Mouse (Mus musculus): ENCODE measurements at regions not wholly inside any gene's neighbourhood (a gene's known extent, or its start where the extent isn't known, plus 50 kb on each side); places are given as distances from the start of the nearest gene placed in this dataset.

- no peak overlapping the region for H3K27ac ChIP-seq (ENCODE audit: insufficient read depth, low read depth, low read length)
- TF ChIP-seq POLR2A (IDR thresholded peaks at IDR 0.05; ENCODE audit: low read depth, low read length), result no peak
- no peak for TF ChIP-seq CTCF (IDR thresholded peaks at IDR 0.05; ENCODE audit: extremely low read depth, insufficient read length, insufficient replicate concordance, low read depth, low read length)
- H3K27me3 ChIP-seq (ENCODE audit: control insufficient read depth, insufficient read depth, low read length), result no peaks in the 10 kb centered on the region
- H3K36me3 ChIP-seq (ENCODE audit: control insufficient read depth, insufficient read depth, low read length), result no peaks in the 10 kb centered on the region
- no peaks in the 10 kb centered on the region for H3K4me1 ChIP-seq (ENCODE audit: control insufficient read depth, insufficient read depth, insufficient read length, low read length)
- H3K4me3 ChIP-seq (ENCODE audit: low read depth, low read length), result no peak overlapping the region
- 58% methylated on average over 7 of the region's 7 CpGs for WGBS
Measured at GRCm38 (mm10) chr1:72963449-72963848, 52.3 kb downstream of the Tnp1 start.

- no peaks in the 10 kb centered on the region for H3K27me3 ChIP-seq (ENCODE audit: control insufficient read depth, insufficient read depth, low read length)
- H3K4me3 ChIP-seq (ENCODE audit: low read depth, low read length), result no peak overlapping the region
- TF ChIP-seq CTCF (IDR thresholded peaks at IDR 0.05; ENCODE audit: extremely low read depth, insufficient read length, insufficient replicate concordance, low read depth, low read length) (no peak), POLR2A (IDR thresholded peaks at IDR 0.05; ENCODE audit: low read depth, low read length) (no peak)
- no peak overlapping the region for H3K27ac ChIP-seq (ENCODE audit: insufficient read depth, low read depth, low read length)
- no peaks in the 10 kb centered on the region for H3K36me3 ChIP-seq (ENCODE audit: control insufficient read depth, insufficient read depth, low read length)
- 16% methylated on average over 4 of the region's 4 CpGs for WGBS
- no peaks in the 10 kb centered on the region for H3K4me1 ChIP-seq (ENCODE audit: control insufficient read depth, insufficient read depth, insufficient read length, low read length)
Measured at GRCm38 (mm10) chr1:72960241-72960653, 55.5 kb downstream of the Tnp1 start.

- Histone ChIP-seq H3K27ac (ENCODE audit: insufficient read depth, low read depth, low read length) (no peak overlapping the region), H3K4me3 (ENCODE audit: low read depth, low read length) (no peak overlapping the region), H3K4me1 (ENCODE audit: control insufficient read depth, insufficient read depth, insufficient read length, low read length) (no peaks in the 10 kb centered on the region), H3K36me3 (ENCODE audit: control insufficient read depth, insufficient read depth, low read length) (no peaks in the 10 kb centered on the region), H3K27me3 (ENCODE audit: control insufficient read depth, insufficient read depth, low read length) (no peaks in the 10 kb centered on the region)
- WGBS, result 65% methylated on average over 2 of the region's 2 CpGs
- TF ChIP-seq POLR2A (IDR thresholded peaks at IDR 0.05; ENCODE audit: low read depth, low read length), result no peak
- no peak for TF ChIP-seq CTCF (IDR thresholded peaks at IDR 0.05; ENCODE audit: extremely low read depth, insufficient read length, insufficient replicate concordance, low read depth, low read length)
Measured at GRCm38 (mm10) chr1:72955387-72955786, 60.3 kb downstream of the Tnp1 start.

- no peaks in the 10 kb centered on the region for H3K27me3 ChIP-seq (ENCODE audit: control insufficient read depth, insufficient read depth, low read length)
- H3K4me3 ChIP-seq (ENCODE audit: low read depth, low read length), result no peak overlapping the region
- TF ChIP-seq CTCF (IDR thresholded peaks at IDR 0.05; ENCODE audit: extremely low read depth, insufficient read length, insufficient replicate concordance, low read depth, low read length), result no peak
- H3K27ac ChIP-seq (ENCODE audit: insufficient read depth, low read depth, low read length), result no peak overlapping the region
- WGBS, result 28% methylated on average over 6 of the region's 6 CpGs
- no peaks in the 10 kb centered on the region for H3K36me3 ChIP-seq (ENCODE audit: control insufficient read depth, insufficient read depth, low read length)
- no peaks in the 10 kb centered on the region for H3K4me1 ChIP-seq (ENCODE audit: control insufficient read depth, insufficient read depth, insufficient read length, low read length)
Measured at GRCm38 (mm10) chr1:72952896-72953295, 62.8 kb downstream of the Tnp1 start.

DNA sequence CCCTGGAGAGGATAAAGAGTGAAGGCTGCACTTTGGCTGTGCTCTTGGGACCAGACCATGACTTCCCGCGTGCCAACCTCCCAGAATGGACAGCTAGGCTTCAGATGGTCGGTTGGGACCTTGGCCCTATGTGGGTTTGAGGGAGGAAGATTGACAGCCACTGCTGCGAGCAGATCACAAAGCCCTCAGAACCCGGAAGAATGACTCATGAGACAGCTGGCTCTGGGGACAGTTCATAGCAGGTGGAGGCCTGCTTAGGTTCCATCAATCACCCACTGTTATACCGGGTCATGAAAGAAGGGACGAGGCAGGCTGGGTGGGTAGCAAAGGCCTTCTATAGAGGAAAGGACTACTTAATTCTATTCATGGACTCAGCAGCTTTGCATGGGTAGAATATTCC is 63.9 kb downstream of the Tnp1 start:
- WGBS, result 51% methylated on average over 7 of the region's 7 CpGs
- no peak overlapping the region for H3K4me3 ChIP-seq (ENCODE audit: low read depth, low read length)
- H3K27me3 ChIP-seq (ENCODE audit: control insufficient read depth, insufficient read depth, low read length), result no peaks in the 10 kb centered on the region
- H3K36me3 ChIP-seq (ENCODE audit: control insufficient read depth, insufficient read depth, low read length), result no peaks in the 10 kb centered on the region
- TF ChIP-seq POLR2A (IDR thresholded peaks at IDR 0.05; ENCODE audit: low read depth, low read length), result no peak
- no peak for TF ChIP-seq CTCF (IDR thresholded peaks at IDR 0.05; ENCODE audit: extremely low read depth, insufficient read length, insufficient replicate concordance, low read depth, low read length)
- H3K27ac ChIP-seq (ENCODE audit: insufficient read depth, low read depth, low read length), result no peak overlapping the region
- H3K4me1 ChIP-seq (ENCODE audit: control insufficient read depth, insufficient read depth, insufficient read length, low read length), result no peaks in the 10 kb centered on the region

DNA sequence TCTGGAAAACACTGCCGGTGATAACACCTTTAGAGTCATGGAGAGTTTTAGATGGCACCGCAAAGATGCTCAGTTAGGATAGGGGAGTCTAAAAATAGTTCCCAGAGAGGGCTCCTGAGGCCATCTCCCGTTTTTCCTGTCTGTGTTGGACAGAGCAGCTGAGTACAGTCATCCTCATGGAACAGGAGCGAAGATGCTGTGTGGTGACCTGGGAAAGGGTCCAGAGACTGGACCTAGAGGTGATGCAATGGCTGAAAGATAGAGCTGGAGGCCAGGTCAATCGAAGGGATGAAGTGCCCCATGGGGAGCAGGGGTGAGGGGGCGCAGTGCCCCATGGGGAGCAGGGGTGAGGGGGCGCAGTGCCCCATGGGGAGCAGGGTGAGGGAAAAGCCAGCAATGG is 64.3 kb downstream of the Tnp1 start:
- Histone ChIP-seq H3K4me1 (ENCODE audit: control insufficient read depth, insufficient read depth, insufficient read length, low read length) (no peaks in the 10 kb centered on the region), H3K4me3 (ENCODE audit: low read depth, low read length) (no peak overlapping the region), H3K27me3 (ENCODE audit: control insufficient read depth, insufficient read depth, low read length) (no peaks in the 10 kb centered on the region), H3K36me3 (ENCODE audit: control insufficient read depth, insufficient read depth, low read length) (no peaks in the 10 kb centered on the region), H3K27ac (ENCODE audit: insufficient read depth, low read depth, low read length) (no peak overlapping the region)
- 77% methylated on average over 7 of the region's 7 CpGs for WGBS
- TF ChIP-seq POLR2A (IDR thresholded peaks at IDR 0.05; ENCODE audit: low read depth, low read length) (no peak), CTCF (IDR thresholded peaks at IDR 0.05; ENCODE audit: extremely low read depth, insufficient read length, insufficient replicate concordance, low read depth, low read length) (no peak)

DNA sequence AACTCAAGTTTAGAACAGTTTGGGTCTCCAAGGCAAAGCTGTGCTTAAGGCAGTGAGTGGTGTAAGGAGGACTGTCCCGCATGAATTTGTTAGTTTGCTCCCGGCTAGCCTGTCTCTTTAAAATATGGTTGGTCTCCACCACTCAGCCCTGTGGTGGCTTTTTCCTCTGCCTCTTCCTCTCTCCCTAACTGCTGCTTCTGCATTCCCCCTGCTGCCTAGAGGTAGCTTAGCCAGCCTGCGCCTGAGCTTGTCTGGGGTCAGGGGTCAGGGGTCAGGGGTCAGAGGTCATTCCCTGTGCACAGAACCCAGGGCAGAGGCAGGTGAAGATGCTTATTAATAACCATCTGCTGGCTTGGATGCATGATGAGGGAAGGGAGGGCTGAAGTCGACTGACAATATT is 69.5 kb downstream of the Tnp1 start:
- H3K4me3 ChIP-seq (ENCODE audit: low read depth, low read length), result no peak overlapping the region
- no peaks in the 10 kb centered on the region for H3K36me3 ChIP-seq (ENCODE audit: control insufficient read depth, insufficient read depth, low read length)
- no peaks in the 10 kb centered on the region for H3K27me3 ChIP-seq (ENCODE audit: control insufficient read depth, insufficient read depth, low read length)
- TF ChIP-seq POLR2A (IDR thresholded peaks at IDR 0.05; ENCODE audit: low read depth, low read length) (no peak), CTCF (IDR thresholded peaks at IDR 0.05; ENCODE audit: extremely low read depth, insufficient read length, insufficient replicate concordance, low read depth, low read length) (no peak)
- 29% methylated on average over 4 of the region's 4 CpGs for WGBS
- H3K4me1 ChIP-seq (ENCODE audit: control insufficient read depth, insufficient read depth, insufficient read length, low read length), result no peaks in the 10 kb centered on the region
- no peak overlapping the region for H3K27ac ChIP-seq (ENCODE audit: insufficient read depth, low read depth, low read length)

DNA sequence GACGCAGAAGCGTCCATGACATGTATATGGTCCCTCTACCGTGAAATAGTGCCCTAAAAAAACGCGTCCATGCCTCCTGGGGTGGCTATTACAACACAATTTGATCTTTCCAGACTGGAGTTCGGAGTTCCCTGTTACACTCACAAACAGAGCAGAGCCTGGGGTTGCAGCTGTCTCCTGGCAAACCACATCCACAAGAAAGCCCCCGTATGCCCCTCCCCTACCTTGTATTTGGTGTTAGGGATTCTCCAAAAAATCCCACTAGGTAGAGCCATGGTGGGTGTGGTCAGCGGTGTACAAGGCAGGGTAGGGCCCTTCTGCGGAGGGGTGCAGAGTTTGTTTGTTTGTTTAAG is 70.0 kb downstream of the Tnp1 start:
- Histone ChIP-seq H3K36me3 (ENCODE audit: control insufficient read depth, insufficient read depth, low read length) (no peaks in the 10 kb centered on the region), H3K4me3 (ENCODE audit: low read depth, low read length) (no peak overlapping the region), H3K27me3 (ENCODE audit: control insufficient read depth, insufficient read depth, low read length) (no peaks in the 10 kb centered on the region), H3K27ac (ENCODE audit: insufficient read depth, low read depth, low read length) (no peak overlapping the region), H3K4me1 (ENCODE audit: control insufficient read depth, insufficient read depth, insufficient read length, low read length) (no peaks in the 10 kb centered on the region)
- 16% methylated on average over 9 of the region's 9 CpGs for WGBS
- TF ChIP-seq POLR2A (IDR thresholded peaks at IDR 0.05; ENCODE audit: low read depth, low read length) (no peak), CTCF (IDR thresholded peaks at IDR 0.05; ENCODE audit: extremely low read depth, insufficient read length, insufficient replicate concordance, low read depth, low read length) (no peak)
